Mouse (Mus musculus) adrenal gland, postnatal 10 days (tissue): Measurements from ENCODE around the gene Nlrp9b. TPM values are rescaled to one million over a fixed set of nuclear protein-coding genes. Genes with fewer than 3 reads are reported as not detected.
"Not testable (repeated sequence)": the region's sequence is repeated elsewhere in the genome, so short reads cannot be mapped to it uniquely, and the experiment has no call there.

Experiments
- DNase-seq: peaks from one replicate; pipeline ENCODE4 v3.0.0; 2021; ENCODE audit warnings: mixed read lengths
- long read RNA-seq, 2 experiments: library from polyadenylated mRNA; stranded (forward); transcript quantifications; one replicate each; pipeline ENCODE4 v2.0.0; 2021
- total RNA-seq, 2 experiments: library from RNA; stranded (reverse); gene quantifications; 2 replicates each; pipeline ENCODE4 v1.2.3; 2021

Gene Nlrp9b
- not detected for total RNA-seq
- long read RNA-seq, experiment 1 = 0 reads
- long read RNA-seq, experiment 2 = 0 reads

GRCm38 (mm10) chr7:19991165-19991564, at the start of gene Nlrp9b:
Gene Nlrp9b, plus strand, starts transcription at chr7:19991465.
- DNase-seq = not testable (repeated sequence)

GRCm38 (mm10) chr7:19944709-19945108, 46.6 kb upstream of the Nlrp9b start:
- no peak for DNase-seq

DNA sequence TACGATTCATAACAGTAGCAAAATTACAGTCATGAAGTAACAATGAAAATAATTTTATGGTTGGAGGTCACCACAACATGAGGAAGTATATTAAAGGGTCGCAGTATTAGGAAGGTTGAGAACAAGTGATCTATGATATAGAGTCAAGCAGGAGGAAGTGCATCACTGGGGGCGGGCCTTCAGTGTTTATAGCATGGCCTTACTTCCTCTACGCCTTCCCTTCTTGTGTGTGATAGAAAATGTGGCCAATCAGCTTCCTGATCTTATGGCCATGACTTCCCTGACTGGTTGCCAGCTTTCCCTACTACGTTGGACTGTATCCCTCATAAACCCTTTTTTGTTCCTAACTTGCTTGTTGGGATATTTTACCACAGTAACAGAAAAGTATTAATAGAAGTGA, 46.1 kb upstream of the Nlrp9b start:
- no peak for DNase-seq

GRCm38 (mm10) chr7:19945821-19946515, 45.3 kb upstream of the Nlrp9b start:
- no peak for DNase-seq

DNA sequence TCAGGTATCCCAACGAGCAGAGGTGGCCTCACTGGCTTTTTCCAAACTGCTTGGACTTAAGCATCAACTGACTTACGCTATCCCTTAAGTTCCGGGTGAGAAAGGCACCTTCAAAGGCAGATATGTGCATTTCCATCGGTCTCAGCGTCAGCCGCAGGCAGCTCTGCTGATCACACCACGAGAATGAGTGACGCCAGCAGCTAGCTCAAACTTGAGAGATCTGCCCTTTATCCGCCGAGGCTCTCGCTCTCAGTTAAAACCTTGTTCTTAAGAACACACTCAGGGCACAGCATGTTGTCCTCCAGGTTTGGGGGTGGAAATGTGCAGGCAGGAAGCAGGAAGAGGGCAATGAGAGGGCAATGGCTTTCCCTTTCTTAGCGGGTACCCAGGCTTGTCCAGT, 42.3 kb upstream of the Nlrp9b start:
- no peak for DNase-seq

DNA sequence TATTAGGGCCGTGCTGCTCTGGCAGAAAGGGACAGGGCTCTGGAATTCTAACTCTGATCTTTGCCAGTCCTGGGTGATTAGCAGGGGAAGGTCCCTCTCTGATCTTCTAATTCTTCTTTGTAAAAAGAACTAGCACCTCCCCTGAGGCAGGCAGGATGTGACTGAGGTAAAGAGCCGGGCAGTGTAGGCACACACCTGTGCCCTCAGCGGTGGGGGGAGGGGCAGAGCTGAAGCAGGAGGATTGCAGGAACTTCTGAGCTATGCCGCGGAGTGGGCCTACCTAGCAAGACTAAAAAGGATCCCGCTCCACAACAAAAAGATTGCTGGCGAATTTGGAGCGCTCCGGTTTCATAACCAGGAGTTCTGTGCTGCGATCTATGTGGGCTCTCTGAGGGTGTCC, 41.3 kb upstream of the Nlrp9b start:
- no peak for DNase-seq

DNA sequence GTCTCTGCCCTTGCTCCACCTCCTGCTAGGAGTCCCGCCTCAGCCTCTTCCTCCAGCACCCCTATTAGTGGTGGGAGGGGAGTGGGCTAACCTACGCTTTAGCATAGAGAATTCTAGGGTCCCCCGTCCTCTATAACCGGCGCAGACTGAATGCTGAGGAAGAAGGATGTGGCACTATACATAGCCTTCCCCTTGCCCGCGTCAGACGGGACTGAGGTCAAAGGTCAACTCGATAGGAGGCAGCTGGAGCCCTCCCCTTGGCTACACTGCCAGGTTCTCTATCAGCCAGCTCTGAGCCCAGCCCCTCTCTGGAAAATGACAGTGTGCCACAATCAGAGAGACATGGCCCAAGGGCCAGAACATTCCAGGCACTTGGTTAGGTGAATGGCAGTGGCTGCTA, 40.7 kb upstream of the Nlrp9b start, which contains the start of gene Igsf23:
Gene Igsf23 (minus strand): TSS at position 168 of the 400 bp plus-strand sequence.
- DNase-seq = no peak

- DNase-seq = peak; percentile 54
Measured at GRCm38 (mm10) chr7:19952320-19952986, 38.8 kb upstream of the Nlrp9b start.

- DNase-seq = no peak
Measured at GRCm38 (mm10) chr7:19953054-19953453, 38.2 kb upstream of the Nlrp9b start.

DNA sequence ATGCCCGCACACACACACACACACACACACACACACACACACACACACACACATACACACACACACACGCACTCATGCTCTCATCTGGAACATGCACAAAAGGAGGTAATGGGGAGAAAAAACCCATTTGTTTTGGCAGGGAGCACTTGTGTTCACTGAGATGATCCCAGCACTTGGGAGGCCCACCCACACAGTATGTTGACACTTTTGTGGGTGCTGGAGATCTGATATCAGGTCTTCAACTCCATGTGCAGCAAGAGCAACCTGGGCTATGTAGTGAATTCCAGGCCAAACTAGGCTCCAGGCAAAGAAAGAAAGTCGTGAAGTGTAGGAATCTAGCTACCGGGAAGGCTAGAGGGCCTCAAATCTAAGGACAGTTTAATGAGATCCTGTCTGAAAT, 35.4 kb upstream of the Nlrp9b start:
- no peak for DNase-seq

DNA sequence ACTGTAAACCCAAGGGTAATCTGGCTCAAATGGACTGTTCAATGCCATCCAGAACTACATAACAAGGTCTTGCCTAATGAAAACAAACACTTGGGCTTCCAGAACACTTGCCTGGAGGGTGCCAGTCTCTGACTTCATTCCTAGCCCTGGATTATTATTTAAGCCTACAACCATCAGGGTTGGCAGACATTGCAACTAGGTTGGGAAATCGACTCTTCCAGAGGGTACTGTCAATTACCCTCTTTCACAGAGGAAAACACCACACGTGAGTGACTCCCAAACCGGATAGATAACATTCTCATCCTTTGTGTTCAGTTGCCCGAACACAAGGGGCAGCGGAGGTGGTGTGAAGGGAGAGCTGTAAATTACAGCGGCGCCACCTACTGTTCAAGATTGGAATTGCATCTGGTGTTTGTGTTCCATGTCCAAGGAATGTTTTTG, 34.9 kb upstream of the Nlrp9b start:
- DNase-seq = peak; percentile 92

DNA sequence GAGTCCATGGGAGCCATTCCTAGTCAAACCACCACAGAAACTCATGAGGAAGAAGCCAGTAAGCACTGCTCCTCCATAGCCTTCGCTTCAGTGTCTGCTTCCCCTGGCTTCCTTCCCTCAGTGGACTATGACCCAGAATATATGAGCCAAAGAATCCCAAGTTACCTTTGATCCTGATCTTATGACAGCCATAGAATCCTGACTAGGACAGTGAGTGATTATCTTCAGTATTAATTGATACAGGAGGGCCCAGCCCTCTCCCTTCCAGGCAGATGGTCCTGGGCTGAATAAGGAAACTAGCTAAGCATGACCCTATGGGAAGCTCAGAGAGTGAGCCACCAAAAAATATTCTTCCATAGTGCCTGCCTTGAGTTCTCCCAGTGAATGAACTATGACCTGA, 28.8 kb upstream of the Nlrp9b start:
- no peak for DNase-seq

GRCm38 (mm10) chr7:19964985-19965579, 26.2 kb upstream of the Nlrp9b start, which contains the start of gene Ceacam20:
Gene Ceacam20, plus strand, starts transcription at chr7:19965412.
- no peak for DNase-seq

- no peak for DNase-seq
Measured at GRCm38 (mm10) chr7:19969106-19969505, 22.2 kb upstream of the Nlrp9b start.

DNA sequence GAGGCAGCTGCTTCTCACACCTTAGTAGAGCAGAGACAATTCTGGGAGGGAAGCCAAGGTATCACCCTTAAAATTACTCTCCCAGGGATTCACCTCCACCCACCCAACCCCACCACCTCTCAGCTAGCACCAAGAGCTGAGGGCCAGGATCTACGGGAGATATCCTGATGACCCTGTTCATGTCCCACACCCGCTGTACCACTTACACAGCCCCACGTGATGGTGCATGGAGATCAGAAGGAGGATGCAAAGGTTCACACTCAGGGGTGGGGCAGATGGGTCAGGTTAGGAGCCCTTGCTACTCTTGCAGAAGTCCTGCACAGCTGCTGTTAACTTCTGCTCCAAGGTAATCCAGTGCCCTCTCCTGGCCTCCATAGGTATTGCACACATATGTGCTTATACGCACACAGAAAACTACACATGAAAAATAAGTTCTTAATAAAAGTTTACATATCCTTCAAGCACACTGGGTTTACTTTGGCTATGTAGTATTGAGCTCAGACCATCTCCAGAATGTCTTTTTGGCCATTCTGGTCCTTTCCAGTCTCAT, 21.6 kb upstream of the Nlrp9b start:
- no peak for DNase-seq

DNA sequence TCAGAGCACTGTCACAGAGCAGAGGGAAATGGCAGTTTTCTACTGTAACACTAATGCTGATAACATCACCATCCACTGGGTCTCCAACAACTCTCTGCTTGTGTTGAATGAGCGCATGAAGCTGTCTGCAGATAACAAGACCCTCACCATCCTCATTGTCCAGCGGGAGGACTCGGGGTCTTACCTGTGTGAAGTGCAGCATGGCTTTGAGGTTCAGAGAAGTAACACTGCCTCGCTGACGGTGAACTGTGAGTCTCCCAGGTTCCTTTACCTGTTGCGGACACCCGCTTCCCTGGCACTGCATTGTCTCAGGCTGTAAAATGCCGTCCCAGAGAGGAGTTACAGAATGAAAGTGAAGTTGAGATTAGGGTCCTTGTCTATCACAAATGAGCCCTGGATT, 21.1 kb upstream of the Nlrp9b start:
- DNase-seq = no peak

- no peak for DNase-seq
Measured at GRCm38 (mm10) chr7:19971516-19971915, 19.7 kb upstream of the Nlrp9b start.

DNA sequence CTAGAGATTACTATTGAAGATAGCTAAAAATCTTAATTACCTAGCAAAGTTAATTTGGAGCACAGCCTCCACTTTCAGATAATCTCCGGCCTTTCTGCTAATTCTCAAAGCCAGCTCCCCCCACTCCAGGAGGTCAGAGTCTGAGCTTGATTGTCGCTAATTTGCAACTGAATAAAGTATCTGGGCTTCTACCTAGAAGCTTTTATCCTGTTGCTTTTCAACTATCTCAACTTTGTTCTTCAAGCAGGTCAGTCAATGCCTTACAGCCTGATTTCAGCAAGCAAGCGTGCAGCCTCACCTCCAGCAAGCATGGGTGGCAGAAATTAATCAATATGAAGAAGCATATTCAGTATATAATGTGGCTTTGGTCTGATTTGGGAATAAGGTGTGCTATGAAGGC, 5.5 kb downstream of the Nlrp9b start:
- not testable (repeated sequence) for DNase-seq

- no peak for DNase-seq
Measured at GRCm38 (mm10) chr7:20009987-20010386, 18.7 kb downstream of the Nlrp9b start.

GRCm38 (mm10) chr7:20064100-20064499, 72.8 kb downstream of the Nlrp9b start:
- not testable (repeated sequence) for DNase-seq

DNA sequence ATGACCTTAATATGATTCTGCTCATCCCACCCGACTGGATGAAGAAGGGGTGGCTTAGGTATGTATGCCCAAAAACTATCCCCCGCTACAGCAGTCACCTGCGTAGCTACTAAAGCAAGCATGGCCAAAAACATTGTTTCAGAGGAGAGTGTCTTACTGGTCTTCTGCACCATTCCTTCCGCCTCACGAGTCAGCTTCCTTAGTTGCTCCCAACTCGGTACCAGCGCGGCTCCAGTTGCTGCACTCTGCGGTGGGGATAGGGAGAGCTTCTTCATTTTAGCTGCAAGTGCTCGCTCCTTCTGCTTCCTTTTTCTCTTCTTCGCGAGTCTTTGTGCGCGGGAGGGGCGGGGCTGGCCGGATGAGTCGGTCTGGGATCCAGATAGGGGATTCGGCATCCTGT, 86.9 kb downstream of the Nlrp9b start:
- DNase-seq = not testable (repeated sequence)

GRCm38 (mm10) chr7:20099380-20099779, 108.1 kb downstream of the Nlrp9b start, which contains the start of gene Vmn1r91:
Gene Vmn1r91, plus strand, starts transcription at chr7:20099680.
- not testable (repeated sequence) for DNase-seq

DNA sequence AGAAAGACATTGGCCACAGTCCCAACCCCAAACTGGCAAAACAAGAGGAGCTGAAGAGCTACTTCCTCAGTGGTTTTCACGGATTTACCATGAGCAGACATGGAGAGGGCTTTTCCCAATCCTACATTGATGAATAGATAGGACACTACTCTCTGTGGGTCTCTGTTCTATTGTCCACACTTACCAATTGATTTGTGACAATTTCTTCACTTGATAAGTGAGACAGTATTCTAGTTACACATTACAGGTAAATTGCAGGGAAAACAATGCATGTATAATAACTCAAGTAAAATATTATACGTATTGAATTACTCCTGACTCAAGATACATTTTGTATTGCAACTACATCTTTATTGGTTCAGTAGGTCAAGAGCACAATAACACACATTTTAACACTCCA, 131.2 kb downstream of the Nlrp9b start, which contains the start of gene Gm16442:
Gene Gm16442 (minus strand): TSS at position 101 of the 400 bp plus-strand sequence.
- not testable (repeated sequence) for DNase-seq
